Mouse (Mus musculus) lung, embryonic 15.5 days (tissue): ENCODE data around the gene Dpp6. TPM values are rescaled to one million over a fixed set of nuclear protein-coding genes. Genes with fewer than 3 reads are reported as not detected.

Source experiments
- ATAC-seq: fragments of 200-750 bp; cut with Nextera tagmentation; 2 replicates; pipeline ENCODE4 v1.8.0; 2017; ENCODE audit warnings: moderate number of reproducible peaks, borderline replicate concordance; ENCODE audit not compliant: low FRiP score, low TSS enrichment; ENCODE audit errors: extremely low read depth
- H3K27ac ChIP-seq: fragments of 300-500 bp; sonication (generic); 2 replicates; pipeline ENCODE4 v1.5.1; 2015; ENCODE audit warnings: moderate library complexity, mild to moderate bottlenecking, inconsistent platforms
- H3K27me3 ChIP-seq: fragments of 300-500 bp; sonication (generic); 2 replicates; pipeline ENCODE4 v1.6.1; 2015; ENCODE audit warnings: inconsistent platforms
- H3K36me3 ChIP-seq: fragments of 300-500 bp; sonication (generic); 2 replicates; pipeline ENCODE4 v1.6.1; 2015; ENCODE audit warnings: inconsistent platforms
- H3K4me1 ChIP-seq: fragments of 300-500 bp; sonication (generic); 2 replicates; pipeline ENCODE4 v1.6.1; 2015; ENCODE audit warnings: inconsistent platforms
- H3K4me2 ChIP-seq: fragments of 300-500 bp; sonication (generic); 2 replicates; pipeline ENCODE4 v1.6.1; 2015; ENCODE audit warnings: inconsistent platforms, mild to moderate bottlenecking, moderate library complexity
- H3K4me3 ChIP-seq: fragments of 300-500 bp; sonication (generic); 2 replicates; pipeline ENCODE4 v1.5.1; 2015; ENCODE audit warnings: mild to moderate bottlenecking, inconsistent platforms
- H3K9ac ChIP-seq: fragments of 300-500 bp; sonication (generic); 2 replicates; pipeline ENCODE4 v1.6.1; 2015; ENCODE audit warnings: inconsistent platforms
- H3K9me3 ChIP-seq: fragments of 300-500 bp; sonication (generic); 2 replicates; pipeline ENCODE4 v1.6.1; 2016; ENCODE audit warnings: inconsistent platforms
- WGBS: fragments of 180-500 bp; shearing (Covaris S2); methylation state at CpG from one replicate; pipeline ENCODE4 v1.1.7; 2015; 5-methylcytosine and 5-hydroxymethylcytosine counted together
- polyA plus RNA-seq: library from polyadenylated mRNA; unstranded; fragments of >200 nt; fragmentation: Nextera tagmentation; extraction: Ambion mirVana; gene quantifications from 2 replicates; pipeline ENCODE4 v1.2.1, GENCODE M21; 2015

Dpp6 gene
- polyA plus RNA-seq, 1 experiment from 2014 or later, result 0.55 TPM

DNA sequence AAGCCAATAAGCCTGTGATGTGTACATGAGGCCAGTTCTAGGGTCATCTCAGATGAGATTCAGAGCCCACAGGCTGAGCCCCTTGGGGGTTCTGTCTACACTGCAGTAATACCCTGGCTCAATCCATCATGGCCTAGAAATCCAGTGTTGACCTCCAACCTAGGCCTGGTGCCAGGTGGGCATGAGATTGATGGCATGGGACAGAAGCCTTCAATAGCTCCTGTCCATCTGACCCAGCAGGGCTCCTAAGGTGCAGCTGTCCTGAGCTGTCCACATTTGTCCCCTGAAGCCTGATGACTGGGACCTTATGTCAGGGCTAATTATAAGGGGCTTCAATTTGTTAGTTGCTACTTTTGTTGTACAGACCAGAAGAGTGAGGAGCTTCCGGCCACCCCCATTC, 500.8 kb downstream of the Dpp6 start:
- no peaks in the 10 kb centered on the region for H3K36me3 ChIP-seq
- no peaks in the 10 kb centered on the region for H3K27me3 ChIP-seq
- no peaks in the 10 kb centered on the region for H3K4me1 ChIP-seq
- no peak overlapping the region for H3K4me3 ChIP-seq
- no peaks in the 10 kb centered on the region for H3K9me3 ChIP-seq
- no peak overlapping the region for H3K4me2 ChIP-seq
- 56% methylated on average over 1 of the region's 1 CpGs for WGBS
- ATAC-seq, result no peak
- no peak overlapping the region for H3K9ac ChIP-seq
- no peak overlapping the region for H3K27ac ChIP-seq

DNA sequence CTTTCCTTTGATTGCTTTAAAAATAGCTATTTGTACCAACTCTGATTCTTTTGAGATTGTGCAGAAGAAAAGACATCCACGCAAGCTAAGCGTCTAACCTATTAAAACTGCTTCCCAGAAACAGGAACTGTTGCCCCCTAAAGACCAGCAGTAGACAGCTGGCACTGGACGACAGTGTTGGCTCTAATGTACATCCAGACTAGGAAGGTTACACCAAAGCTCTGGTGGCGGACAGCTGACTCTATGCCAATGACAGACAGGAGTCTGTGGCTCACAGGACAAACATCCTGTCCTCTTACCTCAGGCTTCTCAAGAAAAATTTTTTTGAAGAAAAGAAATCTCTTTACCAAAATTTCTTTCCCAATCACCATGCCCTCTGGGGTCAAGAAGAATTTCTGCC, 502.7 kb downstream of the Dpp6 start:
- Histone ChIP-seq H3K4me3 (no peak overlapping the region), H3K27ac (no peak overlapping the region), H3K9me3 (no peaks in the 10 kb centered on the region), H3K27me3 (no peaks in the 10 kb centered on the region), H3K36me3 (no peaks in the 10 kb centered on the region), H3K4me2 (no peak overlapping the region), H3K4me1 (no peaks in the 10 kb centered on the region), H3K9ac (no peak overlapping the region)
- WGBS, result 80% methylated on average over 4 of the region's 4 CpGs
- ATAC-seq, result no peak

DNA sequence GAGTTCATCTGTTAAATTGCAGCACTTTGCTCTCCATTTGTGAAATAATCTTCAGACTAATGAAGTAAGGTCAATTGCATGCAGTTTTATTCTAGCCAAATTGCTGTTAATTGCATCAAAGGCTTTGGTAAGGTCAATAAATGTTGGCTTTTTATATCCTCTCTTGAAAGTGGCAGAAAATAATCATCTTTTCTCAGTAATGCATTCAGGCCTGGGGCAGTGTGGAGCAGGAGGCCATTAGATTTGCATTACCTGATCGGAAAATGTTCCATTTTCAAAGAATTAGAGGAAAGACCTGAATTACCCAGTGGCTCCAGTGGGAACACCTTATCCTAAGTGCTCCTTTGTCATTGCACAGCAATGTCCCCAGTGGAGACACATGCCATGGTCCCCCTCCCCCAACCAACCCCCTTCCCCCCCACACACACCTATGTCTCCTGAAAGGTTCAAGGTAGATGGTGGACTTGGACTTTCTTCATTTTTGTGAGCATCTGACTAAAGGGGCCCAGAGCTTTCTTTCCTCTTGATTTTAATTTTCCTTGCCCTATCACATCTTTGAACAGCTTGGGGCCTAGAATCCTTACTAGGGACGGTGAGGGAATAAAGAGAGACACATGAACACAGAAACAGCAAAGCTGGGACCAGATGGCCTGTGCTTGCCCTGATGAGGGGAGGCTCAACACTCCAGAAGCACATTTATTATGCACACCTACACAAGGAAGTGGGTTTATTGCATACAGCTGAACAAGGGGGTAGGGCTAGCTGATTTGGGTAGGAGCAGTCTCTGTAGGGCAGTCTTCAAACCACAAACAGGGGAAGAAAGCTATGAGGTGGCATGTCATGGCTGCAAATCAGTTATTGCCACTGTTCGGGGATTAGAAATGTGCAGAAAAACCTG, 506.1 kb downstream of the Dpp6 start:
- H3K4me2 ChIP-seq, result no peak overlapping the region
- no peak overlapping the region for H3K9ac ChIP-seq
- H3K27ac ChIP-seq, result no peak overlapping the region
- ATAC-seq, result no peak
- H3K9me3 ChIP-seq, result no peaks in the 10 kb centered on the region
- 80% methylated on average over 3 of the region's 3 CpGs for WGBS
- H3K4me1 ChIP-seq, result no peaks in the 10 kb centered on the region
- H3K4me3 ChIP-seq, result no peak overlapping the region
- no peaks in the 10 kb centered on the region for H3K27me3 ChIP-seq
- no peaks in the 10 kb centered on the region for H3K36me3 ChIP-seq

DNA sequence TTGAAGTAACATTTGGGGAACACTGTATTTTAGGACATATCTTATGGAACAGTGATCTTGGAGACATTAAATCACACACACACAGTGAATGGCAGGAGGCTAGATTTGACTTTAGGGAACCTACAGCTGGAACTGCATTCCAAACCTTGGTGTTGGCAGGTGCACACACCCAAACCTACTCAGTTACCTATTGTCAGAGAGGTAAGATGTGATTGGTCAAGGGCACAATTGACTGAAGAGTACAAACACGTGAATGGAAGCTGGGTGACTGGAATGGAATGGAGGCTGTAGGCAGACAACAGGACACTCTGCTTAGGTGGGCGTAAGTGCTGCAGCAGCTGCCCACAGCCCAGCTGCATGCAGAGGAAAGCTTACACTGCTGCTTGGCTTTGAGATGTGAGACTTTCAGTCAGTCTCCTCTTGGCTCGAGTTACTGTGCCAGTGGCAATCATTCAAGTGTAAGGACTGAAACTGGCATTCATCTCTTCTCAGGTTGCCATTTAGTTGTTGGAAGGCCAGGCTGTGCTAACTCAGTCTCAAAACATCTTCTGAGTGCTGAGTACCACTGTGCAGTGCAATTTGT, 507.4 kb downstream of the Dpp6 start:
- Histone ChIP-seq H3K27me3 (no peaks in the 10 kb centered on the region), H3K27ac (no peak overlapping the region), H3K4me3 (no peak overlapping the region), H3K4me1 (no peaks in the 10 kb centered on the region), H3K36me3 (no peaks in the 10 kb centered on the region), H3K9ac (no peak overlapping the region), H3K9me3 (no peaks in the 10 kb centered on the region), H3K4me2 (no peak overlapping the region)
- WGBS, result 46% methylated on average over 3 of the region's 3 CpGs
- no peak for ATAC-seq

DNA sequence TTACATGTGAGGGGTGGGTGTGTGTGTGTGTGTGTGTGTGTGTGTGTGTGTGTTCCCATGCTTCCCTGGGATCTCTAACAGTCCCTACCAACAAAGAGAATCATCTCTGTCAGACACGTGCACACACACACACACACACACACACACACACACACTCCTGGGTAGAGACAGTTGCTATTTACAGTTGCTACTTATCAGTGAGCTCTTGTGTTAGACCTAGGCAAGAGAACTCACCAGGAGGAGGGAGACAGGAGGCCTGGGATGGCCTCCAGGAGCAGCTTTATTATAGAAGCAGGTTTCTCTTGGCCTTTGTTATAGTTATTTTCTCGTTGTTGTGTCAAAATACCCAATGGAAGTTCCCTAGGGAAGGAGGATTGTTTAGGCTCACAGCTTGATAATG, 519.7 kb downstream of the Dpp6 start:
- no peaks in the 10 kb centered on the region for H3K9me3 ChIP-seq
- no peaks in the 10 kb centered on the region for H3K36me3 ChIP-seq
- no peak overlapping the region for H3K4me3 ChIP-seq
- no peak overlapping the region for H3K27ac ChIP-seq
- no peaks in the 10 kb centered on the region for H3K27me3 ChIP-seq
- H3K9ac ChIP-seq, result no peak overlapping the region
- no peak for ATAC-seq
- H3K4me2 ChIP-seq, result no peak overlapping the region
- peaks cover 3% of the 10 kb centered on the region; the same call in 1 of the 2 replicates for H3K4me1 ChIP-seq
- 45% methylated on average over 2 of the region's 2 CpGs for WGBS

DNA sequence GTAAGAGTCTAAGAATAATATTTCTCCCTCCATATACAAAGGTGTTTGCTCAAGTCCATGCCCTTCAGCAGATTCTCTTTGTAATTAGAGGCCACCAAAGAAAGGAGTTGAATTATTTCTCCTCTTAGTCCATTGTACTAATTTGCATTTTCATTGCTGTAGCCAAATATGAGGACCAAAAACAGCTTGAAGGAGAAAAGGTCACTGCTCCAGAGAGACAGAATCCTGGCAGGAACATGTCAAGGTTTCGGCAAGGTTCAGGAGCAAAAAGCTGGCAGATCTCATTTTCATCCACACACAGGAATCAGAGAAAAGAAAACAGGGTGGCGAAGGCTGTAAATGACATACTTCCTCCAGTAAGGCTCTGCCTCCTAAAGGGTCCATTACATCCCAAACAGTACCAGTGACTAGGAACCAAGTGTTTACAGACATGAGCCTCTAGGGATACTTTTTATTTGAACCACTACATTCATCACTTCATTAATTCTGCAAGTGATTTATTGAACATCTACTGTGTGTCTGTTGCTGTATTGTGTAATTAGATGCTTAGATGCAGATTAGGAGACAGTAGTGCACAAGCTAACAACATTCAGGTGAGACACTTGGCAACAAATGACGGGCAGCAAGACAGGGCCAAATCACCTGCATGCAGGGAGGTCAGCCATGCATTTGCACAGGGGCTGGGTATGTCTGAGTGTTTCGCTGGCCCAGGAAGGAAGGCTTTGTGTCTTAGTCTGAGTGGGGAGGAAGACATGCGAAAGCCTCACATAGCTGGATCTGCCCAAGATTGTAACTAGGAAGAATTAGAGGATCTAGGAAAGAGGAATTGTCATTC, 522.4 kb downstream of the Dpp6 start:
- Histone ChIP-seq H3K4me3 (no peak overlapping the region), H3K9me3 (no peaks in the 10 kb centered on the region), H3K36me3 (no peaks in the 10 kb centered on the region), H3K27me3 (no peaks in the 10 kb centered on the region), H3K27ac (no peak overlapping the region), H3K4me2 (no peak overlapping the region), H3K9ac (no peak overlapping the region), H3K4me1 (peaks cover 3% of the 10 kb centered on the region; the same call in 1 of the 2 replicates)
- WGBS, result 69% methylated on average over 5 of the region's 5 CpGs
- ATAC-seq, result no peak

DNA sequence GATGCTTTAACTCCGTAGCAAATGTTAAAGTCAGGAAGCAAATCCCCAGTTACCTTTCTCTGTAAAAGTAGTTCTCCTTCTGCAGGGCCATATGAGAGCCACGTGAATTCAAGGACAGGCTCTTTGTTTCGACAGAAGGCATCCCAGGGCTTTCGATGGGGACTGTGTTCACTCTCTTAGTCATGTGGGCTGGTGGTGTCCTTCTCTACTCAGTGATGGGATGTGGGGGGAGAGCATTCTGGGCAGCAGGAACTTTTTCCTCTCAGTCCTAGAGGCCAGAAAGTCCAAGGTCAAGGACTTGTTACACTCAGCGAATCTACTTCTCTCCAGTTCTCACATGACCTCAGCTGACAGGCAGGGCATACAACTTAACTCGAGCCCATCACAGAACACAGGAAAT, 525.3 kb downstream of the Dpp6 start:
- H3K27me3 ChIP-seq, result no peaks in the 10 kb centered on the region
- no peaks in the 10 kb centered on the region for H3K36me3 ChIP-seq
- H3K9ac ChIP-seq, result no peak overlapping the region
- 57% methylated on average over 6 of the region's 6 CpGs for WGBS
- no peak overlapping the region for H3K4me2 ChIP-seq
- H3K27ac ChIP-seq, result no peak overlapping the region
- no peak for ATAC-seq
- H3K9me3 ChIP-seq, result no peaks in the 10 kb centered on the region
- H3K4me1 ChIP-seq, result peaks cover 3% of the 10 kb centered on the region; the same call in 1 of the 2 replicates
- H3K4me3 ChIP-seq, result no peak overlapping the region

DNA sequence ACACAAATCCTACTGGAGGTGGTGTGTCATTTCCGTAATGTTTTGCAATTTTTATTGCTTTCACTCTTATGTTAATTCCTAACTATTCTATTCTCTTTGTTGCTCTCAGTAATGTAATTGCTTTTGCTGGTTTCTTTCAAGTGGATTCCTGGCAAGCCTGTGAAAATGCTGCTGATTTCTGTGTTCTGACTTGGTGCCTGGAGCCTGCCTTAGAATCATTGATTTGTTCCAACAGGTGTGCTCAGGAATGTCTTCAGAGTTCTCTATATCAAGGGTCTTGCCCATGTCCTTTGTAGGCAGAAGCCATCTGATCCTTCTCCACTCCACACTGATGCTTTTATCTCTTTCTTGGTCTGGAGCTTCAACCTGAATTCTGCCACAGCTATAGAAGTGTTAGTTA, 526.6 kb downstream of the Dpp6 start:
- H3K9ac ChIP-seq, result no peak overlapping the region
- 75% methylated on average over 1 of the region's 1 CpGs for WGBS
- H3K27me3 ChIP-seq, result no peaks in the 10 kb centered on the region
- H3K4me3 ChIP-seq, result no peak overlapping the region
- H3K36me3 ChIP-seq, result no peaks in the 10 kb centered on the region
- no peaks in the 10 kb centered on the region for H3K9me3 ChIP-seq
- no peak for ATAC-seq
- no peak overlapping the region for H3K27ac ChIP-seq
- no peaks in the 10 kb centered on the region for H3K4me1 ChIP-seq
- H3K4me2 ChIP-seq, result no peak overlapping the region

DNA sequence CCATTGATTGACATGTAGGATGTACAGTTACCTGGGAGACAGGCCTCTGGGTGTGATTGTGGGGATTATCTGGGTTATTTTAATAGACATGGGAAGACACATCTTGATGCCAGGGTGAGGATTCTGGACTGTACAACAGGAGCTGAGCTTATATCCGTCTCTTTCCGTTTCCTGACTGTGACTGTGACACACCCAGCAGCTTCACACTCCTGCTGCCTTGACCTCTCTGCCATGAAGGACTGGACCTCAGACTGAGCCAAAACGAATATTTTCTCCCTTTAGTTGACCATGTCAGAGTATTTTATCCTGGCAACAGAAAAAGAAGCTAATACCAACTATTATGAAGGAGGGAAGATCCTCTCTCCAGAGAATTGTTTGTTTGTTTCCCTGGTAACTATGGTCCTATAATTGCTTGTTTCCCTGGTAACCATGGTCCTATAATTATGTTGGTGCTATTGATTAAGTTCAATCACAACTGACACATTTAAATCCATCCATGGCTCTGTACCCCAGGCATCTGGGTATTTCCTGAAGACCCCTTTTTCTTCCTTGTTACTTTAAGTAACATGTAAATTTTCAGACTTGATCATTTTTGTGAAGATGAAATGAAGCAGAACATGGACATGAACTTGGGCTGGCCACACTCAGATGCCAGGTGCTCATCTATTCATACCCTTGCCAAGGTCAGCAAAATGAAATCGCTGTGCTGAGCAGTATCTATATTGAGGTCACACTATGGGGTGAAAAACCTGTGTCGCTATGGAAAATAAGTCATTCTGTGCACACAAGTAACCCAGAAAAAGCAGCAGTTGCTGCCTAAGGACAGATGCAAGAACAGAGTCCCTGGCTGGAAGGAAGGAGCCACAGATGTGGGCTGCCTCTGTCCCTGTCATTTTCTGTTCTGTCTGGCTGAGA, 531.4 kb downstream of the Dpp6 start:
- Histone ChIP-seq H3K9ac (no peak overlapping the region), H3K4me3 (no peak overlapping the region), H3K27me3 (no peaks in the 10 kb centered on the region), H3K36me3 (no peaks in the 10 kb centered on the region), H3K4me2 (no peak overlapping the region), H3K9me3 (no peaks in the 10 kb centered on the region), H3K27ac (no peak overlapping the region), H3K4me1 (no peaks in the 10 kb centered on the region)
- ATAC-seq, result no peak
- WGBS, result 65% methylated on average over 5 of the region's 5 CpGs

DNA sequence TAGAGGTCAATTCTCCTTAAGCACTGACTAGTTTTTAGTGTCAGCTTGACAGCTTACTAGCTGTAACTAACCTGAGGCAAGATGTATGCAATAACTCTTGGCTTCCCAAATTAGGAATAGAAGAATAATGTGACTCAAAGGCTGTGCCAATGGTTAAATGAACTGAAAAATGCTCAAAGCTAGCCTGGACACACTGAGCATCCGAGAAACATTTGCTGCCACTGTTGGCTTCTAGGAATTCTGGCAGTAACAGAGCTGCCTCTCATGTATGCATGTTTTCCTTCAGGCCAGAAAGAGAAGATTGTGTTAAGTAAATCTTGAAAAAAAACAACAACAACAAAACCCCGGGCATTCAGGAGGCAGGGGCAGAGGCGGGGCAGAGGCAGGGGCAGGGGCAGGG, 540.6 kb downstream of the Dpp6 start:
- Histone ChIP-seq H3K9me3 (no peaks in the 10 kb centered on the region), H3K36me3 (no peaks in the 10 kb centered on the region), H3K27ac (no peak overlapping the region), H3K9ac (no peak overlapping the region), H3K4me2 (no peak overlapping the region), H3K4me1 (no peaks in the 10 kb centered on the region), H3K4me3 (no peak overlapping the region), H3K27me3 (no peaks in the 10 kb centered on the region)
- ATAC-seq, result no peak
- 61% methylated on average over 3 of the region's 3 CpGs for WGBS

DNA sequence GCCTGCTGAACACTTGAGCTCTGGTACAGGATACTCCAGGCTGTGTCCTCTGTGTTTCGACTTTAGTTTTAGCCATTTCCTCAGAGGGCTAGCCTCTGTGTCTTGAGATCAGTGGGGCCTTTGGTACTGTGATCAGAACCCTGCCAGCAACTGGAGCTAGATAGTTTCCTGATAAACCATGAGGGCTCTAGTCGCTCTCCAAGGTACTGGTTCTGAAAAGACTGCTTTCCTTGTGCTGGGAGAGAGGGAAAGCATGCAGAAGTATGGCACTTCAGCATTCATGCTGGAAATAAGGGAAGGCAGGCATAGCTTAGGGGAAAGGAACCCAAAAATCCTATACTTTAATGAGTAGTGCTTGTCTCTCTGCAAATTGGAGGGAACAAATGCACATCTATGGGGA, 548.9 kb downstream of the Dpp6 start:
- H3K36me3 ChIP-seq, result no peaks in the 10 kb centered on the region
- no peak overlapping the region for H3K4me3 ChIP-seq
- H3K4me1 ChIP-seq, result no peaks in the 10 kb centered on the region
- 44% methylated on average over 2 of the region's 2 CpGs for WGBS
- H3K4me2 ChIP-seq, result no peak overlapping the region
- H3K27me3 ChIP-seq, result no peaks in the 10 kb centered on the region
- ATAC-seq, result no peak
- H3K9me3 ChIP-seq, result no peaks in the 10 kb centered on the region
- no peak overlapping the region for H3K27ac ChIP-seq
- no peak overlapping the region for H3K9ac ChIP-seq
